Mouse (Mus musculus) layer of hippocampus, postnatal 36 days (tissue): ENCODE results near the gene 6030468B19Rik. TPM values are rescaled to one million over a fixed set of nuclear protein-coding genes. Genes with fewer than 3 reads are reported as not detected.
"Not testable (repeated sequence)": the region's sequence is repeated elsewhere in the genome, so short reads cannot be mapped to it uniquely, and the experiment has no call there.

ENCODE experiments used
- DNase-seq, 2 experiments: peaks; one replicate each; pipeline ENCODE4 v3.0.0; 2022
- total RNA-seq, 2 experiments: library from RNA; stranded (reverse); gene quantifications; 2 replicates each; pipeline ENCODE4 v1.2.3; 2021

The 6030468B19Rik gene
- total RNA-seq, 2 experiments from 2014 or later: 0.61 TPM; not detected in 1

- no peak for DNase-seq
Observed at GRCm38 (mm10) chr11:117829671-117830215, 32.3 kb downstream of the 6030468B19Rik start.

- DNase-seq: no peak
Observed at GRCm38 (mm10) chr11:117830401-117830800, 32.9 kb downstream of the 6030468B19Rik start.

- peak; percentile 51 to 62 for DNase-seq
Observed at GRCm38 (mm10) chr11:117832086-117832969, 34.9 kb downstream of the 6030468B19Rik start.

GRCm38 (mm10) chr11:117833509-117833908 is 36.0 kb downstream of the 6030468B19Rik start:
- DNase-seq: not testable (repeated sequence)

GRCm38 (mm10) chr11:117834086-117834485 is 36.6 kb downstream of the 6030468B19Rik start:
- no peak for DNase-seq

GRCm38 (mm10) chr11:117836306-117836705 is 38.8 kb downstream of the 6030468B19Rik start:
- no peak for DNase-seq

- no peak for DNase-seq
Observed at GRCm38 (mm10) chr11:117838572-117838971, 41.1 kb downstream of the 6030468B19Rik start.

- no peak for DNase-seq
Observed at GRCm38 (mm10) chr11:117839021-117839420, 41.6 kb downstream of the 6030468B19Rik start.

GRCm38 (mm10) chr11:117840910-117841309 is 43.5 kb downstream of the 6030468B19Rik start:
- DNase-seq: no peak

GRCm38 (mm10) chr11:117843434-117843833 is 46.0 kb downstream of the 6030468B19Rik start:
- no peak for DNase-seq

GRCm38 (mm10) chr11:117844997-117845396 is 47.5 kb downstream of the 6030468B19Rik start:
- DNase-seq: no peak

- DNase-seq: no peak
Observed at GRCm38 (mm10) chr11:117845651-117846050, 48.2 kb downstream of the 6030468B19Rik start.

GRCm38 (mm10) chr11:117846640-117847039 is 49.2 kb downstream of the 6030468B19Rik start:
- no peak for DNase-seq

GRCm38 (mm10) chr11:117847593-117848215 is 50.2 kb downstream of the 6030468B19Rik start:
- no peak for DNase-seq

- peak in 1 of 2 experiments; percentile 60 for DNase-seq
Observed at GRCm38 (mm10) chr11:117848271-117848984, 51.0 kb downstream of the 6030468B19Rik start.

- DNase-seq: peak; percentile 94 to 95
Observed at GRCm38 (mm10) chr11:117848985-117849671, 51.7 kb downstream of the 6030468B19Rik start, which contains the start of gene Birc5. Gene Birc5 (plus strand): TSS chr11:117849251.

GRCm38 (mm10) chr11:117852875-117853274 is 55.4 kb downstream of the 6030468B19Rik start:
- no peak for DNase-seq

- DNase-seq: no peak
Observed at GRCm38 (mm10) chr11:117854241-117854640, 56.8 kb downstream of the 6030468B19Rik start.

- DNase-seq: no peak
Observed at GRCm38 (mm10) chr11:117855360-117855759, 57.9 kb downstream of the 6030468B19Rik start.

GRCm38 (mm10) chr11:117855975-117856374 is 58.5 kb downstream of the 6030468B19Rik start:
- no peak for DNase-seq
